Mouse (Mus musculus) lung, postnatal 25 days (tissue): Measurements from ENCODE around the gene Ptger3.

Experiments used
- DNase-seq: peaks from one replicate; pipeline ENCODE4 v3.0.0; 2022; ENCODE audit warnings: low spot score

Gene Ptger3

GRCm38 (mm10) chr3:157566725-157567565, at the start of gene Ptger3:
TSS of gene Ptger3 (plus strand) at chr3:157566892.
- DNase-seq, result peak; percentile 11

- DNase-seq, result no peak
These were observed 48.7 kb upstream of the Ptger3 start for GRCm38 (mm10) chr3:157517992-157518391.

GRCm38 (mm10) chr3:157520433-157520832, 46.3 kb upstream of the Ptger3 start:
- DNase-seq, result no peak

GRCm38 (mm10) chr3:157523834-157524233, 42.9 kb upstream of the Ptger3 start:
- DNase-seq, result no peak

GRCm38 (mm10) chr3:157531585-157531984, 35.1 kb upstream of the Ptger3 start:
- no peak for DNase-seq

GRCm38 (mm10) chr3:157533964-157534785, 32.5 kb upstream of the Ptger3 start, which contains the start of gene Zranb2:
TSS of gene Zranb2 (plus strand) at chr3:157534160.
- DNase-seq, result peak; percentile 93

GRCm38 (mm10) chr3:157534786-157535415, 31.8 kb upstream of the Ptger3 start:
- DNase-seq, result peak; percentile 1

GRCm38 (mm10) chr3:157549323-157549722, 17.4 kb upstream of the Ptger3 start:
- DNase-seq, result no peak

GRCm38 (mm10) chr3:157549758-157550600, 16.7 kb upstream of the Ptger3 start:
- no peak for DNase-seq

GRCm38 (mm10) chr3:157565196-157565595, 1.5 kb upstream of the Ptger3 start:
- DNase-seq, result peak; percentile 19

GRCm38 (mm10) chr3:157567566-157568132, 957 bp downstream of the Ptger3 start:
- DNase-seq, result no peak

GRCm38 (mm10) chr3:157572011-157572410, 5.3 kb downstream of the Ptger3 start:
- no peak for DNase-seq

- DNase-seq, result no peak
These were observed 9.0 kb downstream of the Ptger3 start for GRCm38 (mm10) chr3:157575441-157576342.

- DNase-seq, result no peak
These were observed 9.6 kb downstream of the Ptger3 start for GRCm38 (mm10) chr3:157576343-157576722.

GRCm38 (mm10) chr3:157576862-157577261, 10.2 kb downstream of the Ptger3 start:
- DNase-seq, result no peak

- DNase-seq, result no peak
These were observed 11.9 kb downstream of the Ptger3 start for GRCm38 (mm10) chr3:157578469-157579170.

- peak; percentile 8 for DNase-seq
These were observed 12.7 kb downstream of the Ptger3 start for GRCm38 (mm10) chr3:157579376-157579775.

GRCm38 (mm10) chr3:157580299-157580698, 13.6 kb downstream of the Ptger3 start:
- DNase-seq, result no peak

GRCm38 (mm10) chr3:157581755-157582154, 15.1 kb downstream of the Ptger3 start:
- DNase-seq, result no peak
